Mouse (Mus musculus) monocyte, adult 2 months (primary cell): ENCODE data around the gene Tspan9.

Source experiments
- DNase-seq, 2 experiments: peaks; one replicate each; pipeline ENCODE4 v3.0.0; 2022; ENCODE audit warnings: low spot score in 2 of 2, low read depth in 1 of 2

Tspan9 gene

DNA sequence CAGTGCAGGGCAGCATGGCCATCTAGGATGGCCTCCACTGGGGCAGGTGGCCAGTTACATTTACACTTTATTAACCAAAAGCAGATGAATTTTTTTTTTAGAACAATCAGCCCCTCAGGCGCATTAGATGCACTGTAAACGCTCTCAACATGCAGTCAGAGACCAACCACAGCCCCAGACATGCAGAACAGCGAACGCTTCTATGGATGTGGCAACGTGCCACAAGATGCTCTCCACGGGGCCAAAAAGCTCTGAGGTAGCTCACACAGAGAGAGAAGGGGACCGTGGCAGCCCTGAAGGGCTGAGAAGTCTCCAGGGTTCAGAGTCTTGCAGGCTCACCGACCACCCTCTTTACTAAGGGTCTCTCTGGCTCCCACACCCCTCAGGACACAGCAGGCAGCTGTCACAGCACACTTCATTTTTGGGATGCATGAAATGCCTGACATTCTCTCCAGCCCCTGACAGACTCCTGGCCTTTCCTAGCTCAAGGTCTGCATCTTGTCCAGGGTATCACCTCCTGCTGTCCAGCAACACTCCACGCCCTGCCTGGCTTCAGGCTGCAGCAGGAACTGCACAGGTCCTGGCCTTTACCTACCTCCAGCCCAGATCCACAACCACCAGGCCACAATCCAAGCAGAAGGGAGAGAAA lies 63.7 kb downstream of the Tspan9 start:
- no peak for DNase-seq

- no peak for DNase-seq
Measured at GRCm38 (mm10) chr6:128078508-128078907, 64.9 kb downstream of the Tspan9 start.

DNA sequence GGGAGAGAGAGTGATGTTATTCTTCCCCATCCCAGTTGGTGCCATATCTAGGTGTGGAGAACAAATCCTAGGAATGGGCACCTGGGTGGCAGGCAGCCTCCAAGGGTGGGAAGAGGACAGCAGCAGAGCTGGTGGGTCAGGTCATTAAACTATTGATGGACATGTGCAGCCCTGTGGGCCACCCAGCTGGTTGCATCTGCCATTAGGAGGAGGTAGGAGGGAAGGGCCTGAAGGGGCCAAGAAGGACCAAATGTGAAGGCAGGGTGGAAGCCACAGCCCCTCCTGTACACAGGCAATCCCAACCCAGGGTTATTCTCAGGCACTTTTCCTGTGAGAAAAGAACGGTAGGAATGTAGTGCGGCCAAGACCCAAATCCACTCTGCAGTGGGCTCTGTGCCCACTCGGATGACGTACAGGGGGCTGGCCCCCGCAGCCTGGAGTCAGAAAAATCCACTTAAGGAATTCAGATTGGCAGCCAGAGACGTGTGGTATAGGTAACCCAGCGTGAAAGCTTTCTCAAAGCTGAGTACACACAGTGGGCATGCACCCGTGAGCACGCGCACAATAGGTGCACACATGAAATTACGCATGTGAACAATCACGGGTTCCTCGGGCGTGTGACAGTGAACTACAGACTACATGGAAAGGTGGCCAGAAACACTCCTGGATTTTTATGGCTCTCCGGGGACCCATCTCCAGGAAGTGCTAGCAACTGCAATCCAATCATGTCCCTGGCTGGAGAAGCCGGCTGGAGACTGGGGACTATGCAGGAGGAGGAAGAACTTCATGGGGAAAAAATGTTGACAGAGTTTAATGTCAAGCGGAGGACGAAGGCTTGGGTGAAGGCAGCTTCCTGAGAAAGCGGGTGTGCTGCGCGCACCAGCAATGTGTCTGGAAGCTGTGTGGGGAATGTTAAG lies 67.0 kb downstream of the Tspan9 start:
- no peak for DNase-seq

GRCm38 (mm10) chr6:128075453-128076003 lies 67.9 kb downstream of the Tspan9 start:
- DNase-seq: no peak

DNA sequence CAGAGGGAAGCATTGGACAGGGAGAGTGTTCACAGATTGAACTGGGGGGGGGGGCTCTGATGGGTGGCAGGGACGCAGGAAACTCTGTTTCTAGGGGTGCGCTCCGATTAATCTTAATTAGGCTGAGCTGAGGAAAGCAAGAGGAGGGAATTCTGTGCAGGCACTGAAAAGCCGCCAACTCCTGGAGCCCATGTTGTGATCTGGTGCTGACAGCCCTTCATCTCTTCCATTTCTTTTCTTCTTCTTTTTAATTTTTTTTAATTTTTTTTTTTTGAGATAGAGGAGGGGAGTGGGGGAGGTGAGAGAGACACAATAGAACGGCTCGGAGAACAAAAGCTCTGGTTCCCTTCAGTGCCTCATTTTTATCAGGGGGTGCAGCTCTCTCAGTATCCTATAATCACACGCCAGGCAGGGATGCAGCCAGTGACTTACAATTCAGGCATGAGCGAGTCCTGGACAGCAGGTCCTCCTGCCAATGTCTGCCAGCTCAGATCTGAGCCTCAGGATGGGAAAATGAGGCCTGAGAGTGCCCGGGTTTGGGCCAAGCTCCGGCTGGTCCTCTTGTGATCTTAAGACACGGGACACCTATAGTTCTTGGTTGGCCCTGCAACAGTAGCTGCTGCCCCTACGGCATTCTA lies 72.4 kb downstream of the Tspan9 start:
- no peak for DNase-seq

GRCm38 (mm10) chr6:128070072-128070872 lies 73.1 kb downstream of the Tspan9 start:
- no peak for DNase-seq

- DNase-seq: no peak
Measured at GRCm38 (mm10) chr6:128068144-128068543, 75.2 kb downstream of the Tspan9 start.

DNA sequence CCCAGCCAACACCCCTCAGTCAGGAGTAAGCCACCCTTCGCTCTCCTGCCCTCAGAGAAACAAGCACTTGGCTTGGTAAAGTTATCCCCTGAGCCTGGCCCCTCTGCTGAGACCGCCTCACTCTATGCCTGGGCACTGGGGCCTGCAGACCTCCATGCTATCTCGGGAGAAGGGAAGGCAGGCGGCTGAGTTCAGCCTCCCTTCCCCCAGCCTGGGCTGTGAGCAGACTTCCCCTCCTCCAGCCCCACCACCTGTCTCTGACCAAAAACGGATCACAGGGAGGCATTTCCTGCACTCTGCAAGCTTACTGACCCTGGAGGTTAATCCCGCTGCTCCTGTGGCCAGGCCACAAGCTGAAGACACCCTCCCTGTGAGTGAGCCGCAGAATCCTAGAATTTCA lies 77.4 kb downstream of the Tspan9 start:
- DNase-seq: no peak

- DNase-seq: no peak
Measured at GRCm38 (mm10) chr6:128063501-128063900, 79.9 kb downstream of the Tspan9 start.

- no peak for DNase-seq
Measured at GRCm38 (mm10) chr6:128062784-128063183, 80.6 kb downstream of the Tspan9 start.

GRCm38 (mm10) chr6:128062216-128062615 lies 81.2 kb downstream of the Tspan9 start:
- no peak for DNase-seq

GRCm38 (mm10) chr6:128061342-128061741 lies 82.1 kb downstream of the Tspan9 start:
- no peak for DNase-seq

GRCm38 (mm10) chr6:128058570-128058969 lies 84.8 kb downstream of the Tspan9 start:
- DNase-seq: no peak

GRCm38 (mm10) chr6:128058157-128058556 lies 85.2 kb downstream of the Tspan9 start:
- DNase-seq: no peak

DNA sequence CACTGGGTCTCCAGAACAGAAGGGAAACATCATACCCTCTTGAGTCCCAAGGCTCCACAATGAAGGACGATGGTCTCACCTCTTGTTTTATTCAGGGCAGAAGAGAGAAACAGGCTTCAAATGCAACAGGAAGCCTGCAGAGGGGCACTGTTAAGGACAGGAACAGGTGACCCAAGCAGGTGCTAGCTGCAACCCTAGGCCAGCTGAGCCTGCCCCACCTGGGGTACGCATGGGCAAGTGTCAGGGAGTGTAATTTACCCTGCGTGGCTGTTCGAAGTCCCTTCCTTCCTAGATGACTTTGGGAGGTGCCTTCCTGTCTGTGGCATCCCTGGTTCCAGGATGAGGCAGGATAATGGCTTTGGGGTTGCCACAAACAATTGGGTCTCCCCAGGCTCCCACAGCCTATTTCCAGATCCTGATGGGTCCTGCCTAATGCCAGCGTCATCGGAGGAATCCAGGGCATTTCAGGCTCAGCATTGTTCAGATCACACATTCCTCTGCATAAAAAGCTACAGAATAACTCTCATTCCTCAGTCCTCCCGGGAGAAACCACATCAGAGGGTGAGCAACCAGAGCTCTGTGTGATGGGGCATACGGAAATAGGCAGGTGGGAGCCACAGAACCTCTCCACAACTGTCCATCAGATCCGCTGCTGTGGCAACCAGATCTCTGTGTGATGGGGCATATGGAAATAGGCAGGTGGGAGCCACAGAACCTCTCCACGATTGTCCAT lies 90.2 kb downstream of the Tspan9 start:
- no peak for DNase-seq

GRCm38 (mm10) chr6:128047671-128048070 lies 95.7 kb downstream of the Tspan9 start:
- no peak for DNase-seq

- no peak for DNase-seq
Measured at GRCm38 (mm10) chr6:128047239-128047638, 96.2 kb downstream of the Tspan9 start.

DNA sequence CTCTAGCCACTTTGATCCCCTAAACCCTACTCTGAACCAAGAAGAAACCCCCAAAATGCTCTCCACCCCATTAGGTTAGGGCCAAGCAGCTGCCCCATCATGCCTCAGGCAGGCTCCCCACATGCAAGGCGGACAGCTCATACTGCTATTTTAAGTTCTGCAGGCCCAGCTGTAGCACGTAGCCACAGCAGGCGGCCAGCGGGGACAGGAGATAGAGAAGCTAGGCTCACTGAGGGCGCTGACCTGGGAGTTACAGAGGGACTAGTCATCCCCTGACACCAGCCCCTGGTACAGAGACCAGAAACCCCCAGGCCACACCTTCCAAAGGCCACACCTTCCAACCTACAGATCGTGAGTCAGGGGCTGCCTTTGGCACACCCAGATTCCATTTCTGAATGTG lies 96.6 kb downstream of the Tspan9 start:
- DNase-seq: no peak

DNA sequence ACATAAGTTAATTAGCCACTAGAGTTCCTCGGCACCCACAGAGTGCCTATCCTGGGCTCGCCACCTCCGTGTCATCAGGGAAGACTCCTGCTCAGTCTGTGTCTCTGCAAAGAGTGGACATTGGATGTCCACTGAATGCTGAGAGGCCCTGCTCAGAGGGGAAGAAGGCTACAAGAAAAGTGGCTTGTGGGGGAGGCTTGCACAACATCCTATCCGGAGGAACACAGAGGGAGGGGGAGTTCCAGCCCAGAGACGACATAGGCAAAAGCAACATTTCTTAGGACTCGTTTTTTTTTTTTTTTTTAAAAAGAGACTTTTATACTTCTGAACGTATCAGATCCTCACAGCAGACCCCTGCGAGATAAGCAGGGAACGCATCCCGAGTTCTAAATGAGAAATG lies 98.7 kb downstream of the Tspan9 start:
- no peak for DNase-seq

- no peak for DNase-seq
Measured at GRCm38 (mm10) chr6:128043486-128043885, 99.9 kb downstream of the Tspan9 start.
